Mouse (Mus musculus) bone marrow macrophage, adult 2 months (primary cell): ENCODE measurements at regions not wholly inside any gene's neighbourhood (a gene's known extent, or its start where the extent isn't known, plus 50 kb on each side); places are given as distances from the start of the nearest gene placed in this dataset.

Source experiments
- CTCF ChIP-seq: IDR thresholded peaks from 2 replicates; pipeline ENCODE4 v1.5.1; 2012; ENCODE audit warnings: low read depth, mild to moderate bottlenecking, low read length, moderate library complexity
- POLR2A ChIP-seq: IDR thresholded peaks from 2 replicates; pipeline ENCODE4 v1.6.1; 2012; ENCODE audit warnings: mild to moderate bottlenecking, low read depth, low read length, borderline replicate concordance

GRCm38 (mm10) chr13:107569477-107569876 is 474.8 kb upstream of the Smim15 start:
- no peak for TF ChIP-seq CTCF
- TF ChIP-seq POLR2A = no peak
